Mouse (Mus musculus): ENCODE results near the gene Psen2.

Gene Psen2

DNA sequence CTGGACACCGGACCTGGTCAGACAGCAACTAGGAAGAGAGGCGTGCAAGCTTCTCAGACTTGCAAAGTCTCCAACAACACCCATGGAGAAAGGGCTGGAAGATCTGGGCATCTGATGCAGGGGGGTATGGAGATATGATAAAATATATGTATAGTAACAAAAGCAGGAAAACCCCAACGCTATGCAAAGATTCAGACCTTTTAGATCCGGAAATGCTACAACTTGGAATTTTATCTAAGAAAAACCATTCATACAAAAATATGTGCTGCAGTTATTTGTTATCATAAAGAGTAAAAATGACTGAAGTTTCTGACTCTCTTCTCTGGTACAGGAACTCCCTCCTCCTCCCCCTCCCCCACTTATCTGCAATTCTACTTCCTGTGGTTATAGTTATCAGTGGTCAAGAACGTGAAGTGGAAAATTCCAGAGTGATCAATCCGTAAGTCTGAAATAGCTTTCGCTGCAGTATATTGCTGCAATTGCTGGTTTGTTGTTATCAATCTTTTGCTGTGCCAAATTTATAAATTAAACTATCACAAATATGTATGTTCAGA, 14.6 kb downstream of the Psen2 start:
- DNase-seq (ENCODE audit: low spot score), result no peak

- peak; percentile 46 for DNase-seq (ENCODE audit: low spot score)
Observed at GRCm38 (mm10) chr1:180247901-180248300, 15.3 kb downstream of the Psen2 start.

- no peak for DNase-seq (ENCODE audit: low spot score)
Observed at GRCm38 (mm10) chr1:180245741-180246507, 17.3 kb downstream of the Psen2 start.

GRCm38 (mm10) chr1:180231729-180232128, 31.5 kb downstream of the Psen2 start:
- no peak for DNase-seq (ENCODE audit: low spot score)

GRCm38 (mm10) chr1:180230580-180230979, 32.7 kb downstream of the Psen2 start:
- DNase-seq (ENCODE audit: low spot score), result peak; percentile 54

DNA sequence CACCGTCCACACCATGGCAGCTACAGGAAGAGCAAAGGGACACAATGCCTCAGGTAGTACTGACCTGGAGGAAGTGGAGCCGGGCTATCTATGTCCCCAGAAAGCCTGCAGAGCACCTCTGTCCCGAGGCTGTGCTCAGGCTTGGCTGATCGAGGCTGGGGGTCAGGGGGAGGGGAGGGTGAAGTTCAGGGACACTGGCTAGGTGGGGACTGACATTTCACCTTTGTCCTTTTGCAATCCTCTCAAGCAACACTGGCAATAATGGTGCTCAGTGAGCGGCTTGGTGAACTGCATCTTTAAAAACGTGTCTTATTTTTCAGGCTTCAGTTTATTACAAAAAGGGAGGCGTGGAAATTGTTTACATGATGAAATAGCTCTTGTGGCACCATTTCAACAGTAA, 33.3 kb downstream of the Psen2 start:
- DNase-seq (ENCODE audit: low spot score), result no peak

DNA sequence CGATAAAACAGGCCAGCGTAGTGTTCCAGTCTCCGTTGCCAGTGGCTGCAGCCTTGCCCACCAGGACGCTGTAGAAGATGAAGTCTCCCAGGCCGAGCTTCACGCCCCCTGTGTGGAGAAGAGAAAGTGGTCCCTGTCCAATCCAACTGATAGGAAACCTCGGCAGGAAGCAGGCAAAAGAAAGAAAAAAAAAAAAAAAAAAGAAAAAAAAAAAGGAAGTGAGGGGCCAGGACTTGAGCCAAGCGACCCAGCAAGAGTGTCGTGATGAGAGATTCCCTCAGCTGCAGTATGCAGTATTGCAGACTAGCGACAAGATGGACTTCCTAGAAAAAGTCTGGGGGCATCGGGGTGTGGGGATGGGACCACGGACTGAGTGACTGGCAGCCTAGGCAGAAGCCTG, 34.4 kb downstream of the Psen2 start:
- DNase-seq (ENCODE audit: low spot score), result no peak

- DNase-seq (ENCODE audit: low spot score), result no peak
Observed at GRCm38 (mm10) chr1:180226766-180227165, 36.5 kb downstream of the Psen2 start.

GRCm38 (mm10) chr1:180226221-180226713, 37.0 kb downstream of the Psen2 start:
- no peak for DNase-seq (ENCODE audit: low spot score)

- DNase-seq (ENCODE audit: low spot score), result peak; percentile 78
Observed at GRCm38 (mm10) chr1:180225500-180226220, 37.6 kb downstream of the Psen2 start.

DNA sequence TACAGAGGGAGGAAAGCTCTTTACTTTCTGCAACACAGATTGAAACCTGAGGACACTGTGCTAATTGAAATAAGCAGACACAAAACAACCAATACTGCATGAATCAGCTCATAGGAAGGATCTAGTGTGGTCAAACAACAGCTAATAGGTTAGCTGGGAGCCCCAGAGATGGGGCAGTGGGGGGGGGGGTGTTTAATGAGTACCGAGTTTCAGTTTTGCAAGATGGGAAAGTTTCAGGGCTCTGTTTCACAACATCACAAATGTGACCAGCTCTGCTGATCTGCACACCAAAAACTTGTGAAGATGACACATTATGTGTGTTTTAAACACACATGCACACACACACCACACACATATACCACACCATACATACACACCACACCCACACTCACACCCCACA, 41.2 kb downstream of the Psen2 start:
- no peak for DNase-seq (ENCODE audit: low spot score)

- no peak for DNase-seq (ENCODE audit: low spot score)
Observed at GRCm38 (mm10) chr1:180220791-180221542, 42.3 kb downstream of the Psen2 start.

DNA sequence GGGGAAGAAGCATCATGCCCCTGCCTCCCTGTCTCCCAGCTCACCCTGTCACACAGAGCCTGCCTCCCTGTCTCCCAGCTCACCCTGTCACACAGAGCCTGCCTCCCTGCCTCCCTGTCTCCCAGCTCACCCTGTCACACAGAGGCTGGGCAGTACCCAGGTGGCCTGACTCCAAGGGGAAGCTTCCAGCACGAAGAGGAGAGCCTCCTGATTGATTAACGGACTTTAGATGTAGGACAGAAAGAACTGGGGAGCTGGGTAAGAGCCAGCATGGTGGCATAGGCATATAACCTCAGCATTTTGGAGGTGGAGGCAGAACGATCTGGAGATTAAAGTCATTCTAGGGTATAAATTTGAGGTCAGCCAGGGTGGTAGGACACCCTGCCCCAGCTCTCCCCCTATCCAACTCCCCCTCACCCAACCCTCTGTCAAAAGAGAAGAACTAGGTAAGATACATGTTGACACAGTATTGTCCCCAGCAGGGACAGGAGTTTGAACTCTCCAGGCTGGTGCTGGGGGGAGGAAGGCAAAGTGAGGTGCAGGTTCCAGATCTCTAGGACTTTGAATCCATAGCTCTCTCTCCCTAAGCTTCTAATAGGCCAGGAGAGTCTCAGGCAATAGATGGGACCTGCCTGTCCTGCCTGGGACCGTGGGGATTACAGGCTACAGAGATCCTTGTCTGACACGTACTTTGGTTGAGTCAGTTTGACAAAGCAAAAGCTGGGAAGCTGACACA, 46.5 kb downstream of the Psen2 start:
- no peak for DNase-seq (ENCODE audit: low spot score)

DNA sequence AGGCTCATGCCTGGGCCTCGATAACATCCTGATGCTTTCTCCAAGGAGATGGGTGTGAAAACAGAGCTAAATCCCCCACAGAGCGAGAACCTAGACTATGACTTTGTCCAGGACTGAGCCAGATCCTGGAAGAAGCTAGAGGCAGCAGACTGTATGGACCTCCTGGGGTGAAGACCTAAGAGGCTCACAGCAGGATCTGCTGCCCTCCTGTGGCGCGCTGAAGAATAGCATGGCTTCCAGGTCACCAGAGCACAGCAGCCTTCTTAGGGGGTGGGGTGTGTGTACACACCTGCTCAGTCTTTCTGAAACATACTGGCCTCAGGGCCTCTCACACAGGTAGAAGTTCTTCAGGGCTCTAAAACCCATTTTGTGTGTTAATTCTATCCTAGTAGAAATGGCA, 48.2 kb downstream of the Psen2 start:
- peak; percentile 59 for DNase-seq (ENCODE audit: low spot score)

- DNase-seq (ENCODE audit: low spot score), result no peak
Observed at GRCm38 (mm10) chr1:180212911-180213310, 50.3 kb downstream of the Psen2 start.

DNA sequence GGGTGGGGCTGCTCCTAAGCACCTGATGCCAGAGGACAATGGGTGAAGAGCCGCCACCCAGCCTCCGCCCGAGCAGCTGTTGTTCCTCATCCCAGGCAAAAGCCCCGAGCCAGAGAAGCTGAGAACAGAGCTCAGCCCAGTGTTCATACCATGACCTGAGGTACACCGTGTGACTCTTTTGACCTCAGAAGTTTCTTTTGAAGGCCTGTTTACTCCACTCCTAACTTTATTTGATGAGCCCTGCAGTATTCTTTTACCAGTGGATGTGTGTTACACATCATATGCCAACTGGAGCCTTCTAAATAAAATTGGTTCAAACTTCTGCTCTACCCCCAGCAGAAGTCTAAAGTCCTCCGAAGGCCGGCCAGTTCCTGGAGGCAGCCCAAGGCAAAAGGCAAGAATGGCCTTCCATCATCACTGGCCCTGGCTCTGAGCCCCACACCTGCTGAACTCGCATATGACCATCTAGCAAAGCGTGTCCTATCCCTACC, 52.4 kb downstream of the Psen2 start:
- no peak for DNase-seq (ENCODE audit: low spot score)

DNA sequence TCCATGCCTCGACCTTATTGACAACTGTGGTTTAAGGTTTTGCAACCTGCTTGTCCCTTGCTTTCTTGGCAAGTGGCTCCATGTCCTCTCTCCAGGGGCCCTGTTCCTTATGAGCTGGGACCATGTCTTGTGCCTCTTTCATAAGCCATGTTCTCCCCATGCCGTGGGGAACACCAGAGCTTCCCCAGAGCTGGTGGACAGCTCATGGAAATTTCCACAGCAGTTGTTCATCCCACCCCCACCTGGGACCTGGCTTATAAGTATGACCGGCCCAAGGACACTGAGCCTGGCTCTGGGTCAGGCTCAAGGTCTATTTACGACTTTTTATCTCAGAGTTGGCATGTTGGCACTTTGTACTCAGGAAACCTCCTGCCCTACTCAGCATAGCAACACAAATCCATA, 53.2 kb downstream of the Psen2 start:
- DNase-seq (ENCODE audit: low spot score), result no peak

GRCm38 (mm10) chr1:180208370-180208769, 54.9 kb downstream of the Psen2 start:
- no peak for DNase-seq (ENCODE audit: low spot score)

DNA sequence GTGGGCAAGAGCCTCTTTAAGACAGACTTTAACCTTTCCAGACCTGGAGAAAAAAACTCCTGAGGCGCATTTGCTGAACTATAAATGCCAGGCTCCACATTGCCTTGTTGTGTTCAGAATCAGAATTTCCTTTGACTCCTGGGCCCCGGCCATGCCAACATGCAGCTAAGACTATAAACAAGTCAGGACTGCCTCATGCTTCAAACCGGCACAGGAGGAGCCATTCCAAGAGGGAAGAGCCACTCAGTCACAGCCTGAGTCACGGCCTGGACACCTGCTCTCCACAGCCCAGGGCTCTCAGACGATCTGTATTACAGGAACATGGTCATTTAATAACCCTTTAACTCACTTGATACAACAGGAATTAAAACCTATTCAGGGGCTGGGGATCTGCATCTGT, 62.5 kb downstream of the Psen2 start:
- DNase-seq (ENCODE audit: low spot score), result no peak

DNA sequence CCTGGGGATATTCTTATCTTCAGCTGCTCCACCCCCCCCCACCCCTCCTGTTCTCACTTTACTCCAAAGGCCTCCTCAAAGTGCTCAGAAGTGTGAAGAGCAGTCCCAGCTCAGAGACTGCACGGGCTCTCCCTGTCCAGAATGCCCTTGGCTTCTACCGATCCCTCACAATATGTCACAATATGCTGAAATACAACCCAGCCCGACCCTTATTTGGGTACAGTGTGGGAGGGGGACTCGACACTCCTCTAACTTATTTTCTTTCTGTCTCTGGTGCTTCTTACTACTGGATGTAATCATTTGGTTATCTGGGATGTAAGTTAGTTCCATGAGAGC, 63.6 kb downstream of the Psen2 start:
- no peak for DNase-seq (ENCODE audit: low spot score)

- no peak for DNase-seq (ENCODE audit: low spot score)
Observed at GRCm38 (mm10) chr1:180198959-180199714, 64.1 kb downstream of the Psen2 start, which contains the start of gene Coq8a. TSS of gene Coq8a (minus strand) at chr1:180199602.

Data from c-Kit-positive CD71-positive TER-119-positive erythroid progenitor cells, embryonic 14.5 days (primary cell).